Mouse (Mus musculus) layer of hippocampus, adult 2 months (tissue): Measurements from ENCODE around the gene Wwc1. TPM values are rescaled to one million over a fixed set of nuclear protein-coding genes. Genes with fewer than 3 reads are reported as not detected.

Experiments used
- DNase-seq, 2 experiments: peaks; one replicate each; pipeline ENCODE4 v3.0.0; 2022; ENCODE audit warnings: low spot score in 2 of 2
- H3K27ac ChIP-seq: fragments of 200-600 bp; 2 replicates; pipeline ENCODE4 v1.8.1; 2022
- H3K4me3 ChIP-seq: fragments of 200-600 bp; 2 replicates; pipeline ENCODE4 v1.8.1; 2022; ENCODE audit warnings: mild to moderate bottlenecking
- CTCF ChIP-seq: fragments of 200-600 bp; conservative IDR thresholded peaks from 2 replicates; pipeline ENCODE4 v1.8.1; 2022; ENCODE audit warnings: antibody characterized with exemption, mild to moderate bottlenecking, moderate library complexity
- total RNA-seq, 2 experiments: library from RNA; stranded (reverse); gene quantifications; 2 replicates each; pipeline ENCODE4 v1.2.3; 2021

Gene Wwc1
- total RNA-seq, 2 experiments from 2014 or later = 99.6 to 107 TPM

DNA sequence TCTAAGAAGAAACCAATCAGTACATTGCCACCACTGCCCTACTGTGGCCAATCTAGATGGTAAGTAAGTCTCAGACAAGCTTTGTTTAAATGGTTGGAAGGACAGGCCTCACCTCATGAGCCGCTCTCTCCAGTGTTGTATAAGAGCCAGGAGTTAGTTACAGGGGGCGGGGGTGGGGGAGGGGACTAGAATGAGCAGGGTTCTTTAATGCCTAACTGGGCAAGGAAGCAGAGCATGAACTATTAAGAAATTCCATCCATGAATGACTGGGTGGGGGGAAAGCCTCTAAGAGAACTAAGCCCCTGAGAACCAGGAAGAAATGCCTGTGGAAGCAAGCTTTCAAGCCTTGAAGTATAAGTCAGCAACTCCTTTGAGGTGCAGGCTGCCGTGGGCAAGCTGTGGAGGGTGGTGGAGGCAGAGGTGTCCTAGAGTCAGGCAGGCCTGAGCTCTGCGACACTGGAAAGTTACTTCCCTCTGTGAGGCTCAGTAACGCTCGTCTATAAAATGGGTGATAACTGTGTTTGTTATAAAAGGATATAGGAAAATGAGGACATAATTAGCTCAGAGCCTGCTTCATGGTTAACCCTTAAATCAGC, 41.4 kb downstream of the Wwc1 start:
- Histone ChIP-seq H3K4me3 (no peak overlapping the region), H3K27ac (no peak overlapping the region)
- DNase-seq = no peak
- no peak for TF ChIP-seq CTCF

DNA sequence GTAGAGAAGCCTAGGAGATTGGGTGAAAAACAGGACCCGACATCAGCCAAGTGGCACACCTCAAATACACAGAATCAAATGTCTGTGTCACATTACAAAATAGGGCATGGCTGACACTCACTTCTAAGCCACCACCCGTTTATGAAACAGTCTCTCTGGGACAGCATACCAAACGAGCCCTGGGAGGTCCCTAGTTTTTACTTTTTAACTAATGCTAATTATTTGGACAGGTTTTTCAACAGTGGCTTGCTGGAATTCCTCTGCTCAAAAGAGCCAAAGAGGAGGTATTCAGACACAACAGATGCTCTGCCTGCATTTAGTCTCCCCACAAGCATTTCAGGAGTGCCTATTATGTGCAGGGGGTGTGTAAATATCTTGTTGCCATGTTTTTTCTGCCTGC, 44.7 kb downstream of the Wwc1 start:
- DNase-seq = no peak
- H3K27ac ChIP-seq = peak overlapping the region; percentile 2; the same call in 1 of the 2 replicates
- H3K4me3 ChIP-seq = no peak overlapping the region
- TF ChIP-seq CTCF = no peak

DNA sequence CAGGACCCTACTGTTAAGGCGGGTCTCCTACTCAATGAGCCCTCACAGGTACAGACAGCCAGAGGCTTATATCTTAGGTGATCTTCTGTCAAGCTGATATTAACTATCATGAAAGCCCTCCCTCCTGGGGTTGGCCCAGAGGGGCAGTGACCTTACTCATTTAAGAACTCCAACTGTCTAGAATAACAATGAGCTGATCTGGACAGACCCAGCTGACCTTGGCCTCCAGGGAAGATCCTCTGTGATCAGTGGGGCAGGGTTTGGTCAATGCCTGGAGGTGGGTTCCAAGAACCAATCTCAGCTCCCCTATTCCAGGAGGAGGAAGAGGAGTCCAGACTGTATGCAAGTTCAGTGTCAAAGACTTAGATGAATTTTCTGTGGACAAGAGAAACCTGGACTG, 45.2 kb downstream of the Wwc1 start:
- no peak for DNase-seq
- TF ChIP-seq CTCF = no peak
- peak overlapping the region; percentile 2; the same call in 1 of the 2 replicates for H3K27ac ChIP-seq
- no peak overlapping the region for H3K4me3 ChIP-seq

DNA sequence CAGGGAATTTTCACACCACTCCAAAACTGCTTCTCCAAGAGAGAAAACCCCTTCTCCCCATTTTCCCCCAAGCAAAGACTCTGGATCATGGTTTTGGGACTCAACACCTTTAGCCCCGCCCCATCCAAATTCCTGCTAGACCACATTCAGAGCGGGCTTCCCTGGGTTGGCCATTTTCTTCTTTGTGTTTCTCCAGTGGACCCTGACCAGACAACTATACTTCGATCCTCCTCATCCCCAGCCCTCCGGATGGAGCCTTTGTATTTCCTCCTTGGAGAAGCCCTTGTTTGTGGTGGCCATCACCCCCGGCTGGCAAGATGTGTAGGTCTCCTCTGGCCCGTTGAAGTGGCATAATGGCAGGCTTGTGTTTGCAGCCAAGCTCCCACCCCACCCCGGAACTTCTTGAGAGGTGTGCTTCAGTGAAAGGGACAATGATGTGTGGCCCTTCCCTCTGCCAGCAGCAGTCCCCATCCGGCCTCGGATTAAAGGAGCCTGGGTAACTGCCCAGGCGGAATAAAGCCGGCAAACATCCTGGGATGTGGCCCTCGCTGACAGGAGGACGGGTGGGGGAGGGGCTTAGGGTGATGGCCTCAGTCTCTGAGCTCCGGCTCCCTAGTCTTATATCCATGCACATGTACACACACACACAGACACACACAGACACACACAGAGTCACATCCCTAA, 46.8 kb downstream of the Wwc1 start:
- peak overlapping the region; percentile 70 for H3K27ac ChIP-seq
- no peak for TF ChIP-seq CTCF
- H3K4me3 ChIP-seq = no peak overlapping the region
- peak; percentile 40 to 52 for DNase-seq

DNA sequence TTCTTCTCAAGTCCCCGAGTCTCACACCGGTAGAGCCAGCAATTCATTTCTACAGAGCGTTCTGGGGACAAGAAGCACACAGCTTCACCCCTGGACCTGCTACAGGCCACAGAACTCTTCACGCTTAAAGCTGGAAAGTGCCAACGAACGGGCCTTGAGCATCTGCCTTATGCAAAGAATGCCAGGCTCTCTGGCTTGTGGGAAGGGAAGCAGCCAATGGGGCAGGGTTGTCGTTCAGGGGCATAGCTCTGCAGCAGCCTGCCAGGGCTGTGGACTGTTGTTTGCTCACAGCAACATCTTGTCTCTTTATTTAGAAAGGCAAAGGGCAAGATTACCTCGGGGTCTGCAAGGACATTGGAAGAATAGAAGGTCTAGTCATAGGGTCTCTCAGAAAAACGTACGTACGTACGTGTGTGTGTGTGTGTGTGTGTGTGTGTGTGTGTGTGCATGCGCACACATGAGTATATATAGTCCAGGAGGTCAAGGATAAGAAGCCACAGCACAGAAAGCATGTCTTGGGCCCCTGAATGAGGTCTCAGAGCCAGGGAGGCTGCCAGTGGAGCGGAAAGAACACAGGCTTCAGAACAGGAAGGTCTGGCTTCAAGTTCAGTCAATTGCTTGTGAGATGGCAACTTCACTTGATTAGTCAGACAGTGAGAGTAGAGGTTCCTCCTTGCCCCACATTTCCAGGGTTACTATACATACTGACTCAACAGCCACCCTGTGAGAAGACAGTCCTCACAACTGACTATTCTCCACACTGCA, 48.0 kb downstream of the Wwc1 start:
- TF ChIP-seq CTCF = no peak
- Histone ChIP-seq H3K4me3 (no peak overlapping the region), H3K27ac (peak overlapping the region; percentile 70)
- no peak for DNase-seq

DNA sequence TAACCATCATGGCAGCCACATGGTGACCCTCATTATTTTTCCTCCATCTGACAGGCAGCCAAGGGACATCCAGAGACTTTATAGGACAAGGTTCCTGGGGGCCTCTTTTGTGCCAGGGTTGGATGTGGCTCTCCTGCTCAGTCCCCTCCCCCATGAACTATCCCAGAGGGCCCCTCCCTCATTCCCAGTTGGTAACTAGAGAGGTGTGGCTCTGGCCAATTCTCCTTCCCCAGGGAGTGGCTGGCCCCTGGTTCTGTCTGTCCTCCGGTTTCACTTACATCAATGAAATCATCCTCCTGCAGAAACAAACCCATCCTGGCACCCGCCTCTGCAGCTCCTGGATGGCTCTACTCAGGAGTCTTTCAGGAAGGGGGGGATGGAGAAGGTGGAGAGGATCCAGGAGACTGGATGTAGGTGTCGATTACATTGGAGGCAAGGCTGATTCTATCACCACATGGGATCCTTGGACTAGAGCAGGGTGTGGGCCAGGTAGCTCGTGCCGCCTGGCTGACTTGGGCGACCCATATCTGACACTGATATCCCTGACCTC, 49.7 kb downstream of the Wwc1 start:
- H3K4me3 ChIP-seq = no peak overlapping the region
- DNase-seq = no peak
- TF ChIP-seq CTCF = no peak
- no peak overlapping the region for H3K27ac ChIP-seq

DNA sequence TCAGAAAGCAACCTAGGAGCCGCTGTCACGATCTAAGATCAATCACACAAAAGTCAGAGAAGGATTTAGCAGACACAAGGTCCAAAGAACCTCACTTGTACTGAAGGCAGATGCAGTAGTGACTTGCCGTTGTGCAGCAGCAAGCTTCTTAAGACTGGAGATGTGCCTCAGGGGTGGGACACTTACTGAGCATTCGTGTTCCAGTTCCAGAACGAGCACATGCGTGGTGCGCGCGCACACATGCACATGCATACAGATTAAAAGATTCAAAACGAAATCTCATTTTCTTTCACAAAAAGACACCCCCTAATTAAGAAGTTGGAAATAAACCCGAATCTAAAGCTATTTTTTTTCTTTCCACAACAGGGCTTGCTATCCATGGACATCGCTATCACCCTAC, 51.9 kb downstream of the Wwc1 start:
- no peak for DNase-seq
- no peak overlapping the region for H3K4me3 ChIP-seq
- no peak for TF ChIP-seq CTCF
- H3K27ac ChIP-seq = no peak overlapping the region

DNA sequence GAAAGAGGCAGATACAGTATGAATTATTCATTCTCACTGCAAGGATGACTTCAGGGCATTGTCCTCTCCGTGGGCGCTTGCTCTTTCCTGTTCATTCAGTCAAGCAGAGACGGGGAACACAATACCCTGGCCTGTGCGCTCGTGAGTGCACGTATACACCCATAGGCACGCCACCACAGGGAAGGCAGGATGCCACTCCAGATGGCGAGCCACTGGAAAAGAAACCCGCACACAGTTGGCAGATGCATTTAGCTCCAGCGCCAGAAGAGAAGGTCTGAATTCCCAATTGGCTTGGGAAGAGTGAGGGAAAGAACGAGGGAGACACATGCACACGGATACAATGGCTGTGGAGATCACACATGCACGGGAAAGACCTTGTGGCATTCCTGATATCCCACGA, 53.0 kb downstream of the Wwc1 start:
- no peak for TF ChIP-seq CTCF
- Histone ChIP-seq H3K27ac (peak overlapping the region; percentile 11; the same call in 1 of the 2 replicates), H3K4me3 (no peak overlapping the region)
- peak; percentile 42 to 51 for DNase-seq

DNA sequence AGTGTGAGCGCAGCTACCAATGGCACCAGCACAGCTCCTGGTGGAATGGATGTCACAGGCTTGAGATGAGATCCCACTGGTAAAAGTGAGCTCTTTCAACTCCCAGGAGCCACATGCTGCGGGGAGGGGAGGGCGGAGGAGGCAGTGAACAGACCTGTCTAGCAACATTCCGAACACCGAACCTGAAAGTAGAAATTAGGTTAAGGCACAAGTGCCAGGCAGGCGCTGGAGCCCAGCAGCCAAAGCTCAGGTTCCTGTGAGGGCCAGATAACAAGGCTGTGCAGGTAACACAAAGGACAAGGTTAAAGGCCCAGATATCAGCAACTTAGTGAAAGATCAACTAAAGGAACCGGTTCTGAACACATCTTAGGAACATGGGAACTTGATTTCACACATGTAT, 54.7 kb downstream of the Wwc1 start:
- Histone ChIP-seq H3K27ac (no peak overlapping the region), H3K4me3 (no peak overlapping the region)
- no peak for TF ChIP-seq CTCF
- no peak for DNase-seq

DNA sequence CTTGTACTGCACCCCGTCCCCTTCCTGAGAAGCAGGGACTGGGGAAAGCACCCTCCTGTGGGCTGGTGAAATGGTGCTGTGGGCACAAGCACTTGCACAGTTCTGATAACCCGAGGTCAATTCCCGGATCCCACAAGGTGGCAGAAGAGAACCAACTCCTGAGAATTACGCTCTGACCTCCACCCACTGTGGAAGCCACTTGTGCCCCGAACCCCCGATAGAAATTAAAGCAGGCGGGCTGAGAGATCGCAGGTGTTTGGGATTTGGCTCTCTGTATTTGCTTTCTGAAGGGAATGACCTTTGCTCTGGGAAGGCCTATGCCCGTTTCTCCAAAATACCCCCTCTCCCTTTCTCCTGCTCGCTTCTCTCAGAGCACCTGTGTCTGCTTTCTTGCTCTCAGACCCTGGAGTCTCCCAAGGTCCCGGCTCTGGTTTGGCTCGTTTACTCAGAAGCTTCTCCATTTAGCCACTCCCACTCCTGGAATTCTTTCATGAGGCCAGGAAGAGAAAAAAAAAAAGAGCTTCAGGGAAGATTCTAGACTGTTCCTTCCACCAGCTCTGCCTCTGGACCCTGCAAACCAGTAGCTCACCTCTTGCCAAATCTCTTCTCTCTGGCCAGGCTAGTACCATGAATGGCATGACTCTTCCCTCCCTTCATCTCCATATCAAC, 58.0 kb downstream of the Wwc1 start:
- DNase-seq = no peak
- TF ChIP-seq CTCF = peak; percentile 60

DNA sequence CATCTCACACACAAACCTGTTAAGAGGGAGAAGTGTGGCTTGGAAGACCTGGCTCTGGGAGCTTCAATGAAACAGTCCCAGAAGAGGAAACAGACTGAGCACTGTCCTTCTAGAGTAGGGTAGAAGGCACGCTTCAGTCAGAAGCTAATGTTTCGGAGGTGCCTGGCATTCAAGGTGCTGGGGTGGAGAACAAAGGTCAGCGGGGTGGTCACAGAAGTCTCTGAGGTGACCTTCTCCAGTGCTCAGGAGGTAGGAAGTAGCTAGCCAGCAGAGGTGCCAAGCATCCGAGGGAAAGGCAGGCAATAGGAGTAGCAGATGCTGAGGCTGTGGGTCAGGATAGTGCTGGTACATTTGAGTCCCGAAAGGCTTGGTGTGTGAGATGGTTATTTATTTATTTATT, 59.6 kb downstream of the Wwc1 start:
- H3K27ac ChIP-seq = no peak overlapping the region
- no peak for DNase-seq
- H3K4me3 ChIP-seq = no peak overlapping the region
- no peak for TF ChIP-seq CTCF

More for the DNA sequence above, 58.0 kb downstream of the Wwc1 start:
- no peak overlapping the region for H3K4me3 ChIP-seq
- no peak overlapping the region for H3K27ac ChIP-seq

DNA sequence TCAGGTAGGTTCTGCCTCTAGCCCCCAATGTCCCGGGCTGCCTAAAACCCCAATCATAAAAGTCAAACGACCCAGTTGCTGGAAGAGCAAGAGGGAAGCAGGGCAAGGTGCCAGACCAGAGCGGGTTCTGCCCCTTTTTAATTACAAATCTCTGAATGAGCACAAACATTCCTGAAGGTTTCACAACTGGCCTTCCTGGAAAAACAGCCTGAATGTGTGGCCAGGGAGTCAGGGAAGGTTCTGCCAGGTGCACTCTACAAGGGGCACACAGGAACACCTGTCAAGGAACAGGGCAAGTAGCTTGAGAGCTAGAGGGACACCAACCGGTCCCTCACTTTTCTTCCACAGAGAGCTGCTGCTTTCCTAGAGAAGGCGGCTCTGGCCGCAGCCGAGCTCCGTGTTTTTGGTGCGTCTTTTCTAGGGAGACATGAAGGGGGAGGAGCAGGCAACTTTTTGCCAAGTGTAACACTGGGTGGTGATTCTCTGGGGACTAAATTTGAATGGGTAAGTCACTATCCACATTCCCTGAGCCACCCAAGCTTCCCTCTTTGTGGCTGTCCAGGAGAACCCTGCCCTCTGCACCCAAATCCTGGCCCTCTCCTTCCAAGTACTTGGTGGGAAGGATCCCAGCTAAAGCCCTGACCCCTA, 60.3 kb downstream of the Wwc1 start:
- no peak for TF ChIP-seq CTCF
- DNase-seq = no peak
- Histone ChIP-seq H3K27ac (peak overlapping the region; percentile 53; the same call in 1 of the 2 replicates), H3K4me3 (no peak overlapping the region)
